Mouse (Mus musculus) intestine, embryonic 14.5 days (tissue): Measurements from ENCODE around the gene Tpst2. TPM values are rescaled to one million over a fixed set of nuclear protein-coding genes. Genes with fewer than 3 reads are reported as not detected.

Source experiments
- ATAC-seq: fragments of 200-750 bp; cut with Nextera tagmentation; replicated peaks from 2 replicates; pipeline ENCODE4 v1.8.0; 2017; ENCODE audit warnings: low read depth, moderate number of reproducible peaks, moderate TSS enrichment, moderate library complexity; ENCODE audit not compliant: low FRiP score, low TSS enrichment
- DNase-seq: peaks from one replicate; pipeline ENCODE4 v3.0.0-alpha.2; 2018; ENCODE audit warnings: low spot score
- H3K27ac ChIP-seq: fragments of 300-500 bp; sonication (generic); 2 replicates; pipeline ENCODE4 v1.5.1; 2014; ENCODE audit warnings: low read depth, mild to moderate bottlenecking, control low read depth
- H3K27me3 ChIP-seq: fragments of 300-500 bp; sonication (generic); replicated peaks from 2 replicates; pipeline ENCODE4 v1.6.1; 2014; ENCODE audit warnings: low read length, control low read depth; ENCODE audit not compliant: control insufficient read depth, insufficient read depth
- H3K36me3 ChIP-seq: fragments of 300-500 bp; sonication (generic); 2 replicates; pipeline ENCODE4 v1.6.1; 2014; ENCODE audit warnings: low read length, control low read depth; ENCODE audit not compliant: control insufficient read depth, insufficient read depth
- H3K4me1 ChIP-seq: fragments of 300-500 bp; sonication (generic); replicated peaks from 2 replicates; pipeline ENCODE4 v1.6.1; 2014; ENCODE audit warnings: low read length, control low read depth, mixed read lengths; ENCODE audit not compliant: control insufficient read depth, insufficient read depth
- H3K4me2 ChIP-seq: fragments of 300-500 bp; sonication (generic); 2 replicates; pipeline ENCODE4 v1.6.1; 2014; ENCODE audit warnings: low read length
- H3K4me3 ChIP-seq: fragments of 300-500 bp; sonication (generic); 2 replicates; pipeline ENCODE4 v1.5.1; 2014; ENCODE audit warnings: low read depth, low read length, control low read depth, mixed read lengths
- H3K9ac ChIP-seq: fragments of 300-500 bp; sonication (generic); 2 replicates; pipeline ENCODE4 v1.6.1; 2014; ENCODE audit warnings: mild to moderate bottlenecking, low read length
- H3K9me3 ChIP-seq: fragments of 300-500 bp; sonication (generic); 2 replicates; pipeline ENCODE4 v1.6.1; 2016; ENCODE audit warnings: low read length, control low read depth; ENCODE audit not compliant: control insufficient read depth
- WGBS: fragments of 180-500 bp; shearing (Covaris S2); extraction: QIAGEN DNeasy Blood & Tissue Kit; methylation state at CpG from one replicate; pipeline ENCODE4 v1.1.7; 2014; 5-methylcytosine and 5-hydroxymethylcytosine counted together
- polyA plus RNA-seq: library from polyadenylated mRNA; unstranded; fragments of >200 nt; fragmentation: Nextera tagmentation; extraction: Ambion mirVana; gene quantifications from 2 replicates; pipeline ENCODE4 v1.2.1, GENCODE M21; 2014

Tpst2 gene
- polyA plus RNA-seq, 1 experiment from 2014 or later, result 40.8 TPM

- ATAC-seq (no peak), DNase-seq (no peak)
- no peak overlapping the region for H3K4me3 ChIP-seq
- H3K4me2 ChIP-seq, result no peak overlapping the region
- no peak overlapping the region for H3K9ac ChIP-seq
- no peaks in the 10 kb centered on the region for H3K4me1 ChIP-seq
- no peaks in the 10 kb centered on the region for H3K9me3 ChIP-seq
- 83% methylated on average over 3 of the region's 3 CpGs for WGBS
- no peak overlapping the region for H3K27ac ChIP-seq
- no peaks in the 10 kb centered on the region for H3K36me3 ChIP-seq
- no peaks in the 10 kb centered on the region for H3K27me3 ChIP-seq
These were observed 15.7 kb upstream of the Tpst2 start for GRCm38 (mm10) chr5:112260818-112261217.

- ATAC-seq (no peak), DNase-seq (no peak)
- H3K27ac ChIP-seq, result no peak overlapping the region
- no peak overlapping the region for H3K4me3 ChIP-seq
- no peaks in the 10 kb centered on the region for H3K4me1 ChIP-seq
- peaks cover 9% of the 10 kb centered on the region for H3K27me3 ChIP-seq
- no peak overlapping the region for H3K4me2 ChIP-seq
- no peak overlapping the region for H3K9ac ChIP-seq
- WGBS, result 82% methylated on average over 7 of the region's 7 CpGs
- no peaks in the 10 kb centered on the region for H3K36me3 ChIP-seq
- no peaks in the 10 kb centered on the region for H3K9me3 ChIP-seq
These were observed 12.4 kb upstream of the Tpst2 start for GRCm38 (mm10) chr5:112264099-112264498.

GRCm38 (mm10) chr5:112265110-112265509, 11.4 kb upstream of the Tpst2 start:
- Histone ChIP-seq H3K9ac (no peak overlapping the region), H3K4me3 (no peak overlapping the region), H3K4me2 (no peak overlapping the region), H3K36me3 (no peaks in the 10 kb centered on the region), H3K9me3 (no peaks in the 10 kb centered on the region), H3K27me3 (peaks cover 11% of the 10 kb centered on the region), H3K27ac (no peak overlapping the region), H3K4me1 (no peaks in the 10 kb centered on the region)
- 83% methylated on average over 5 of the region's 5 CpGs for WGBS
- DNase-seq (no peak), ATAC-seq (no peak)

- whole genome bisulfite sequencing, result 8% methylated on average over 10 of the region's 10 CpGs
- no peak overlapping the region for H3K9ac ChIP-seq
- DNase-seq, result peak; percentile 61
- no peaks in the 10 kb centered on the region for H3K9me3 ChIP-seq
- no peaks in the 10 kb centered on the region for H3K4me1 ChIP-seq
- H3K27me3 ChIP-seq, result peaks cover 11% of the 10 kb centered on the region
- ATAC-seq, result peak; percentile 64; the same call in 1 of the 2 replicates
- H3K4me2 ChIP-seq, result peak overlapping the region; percentile 22; the same call in 1 of the 2 replicates
- H3K36me3 ChIP-seq, result no peaks in the 10 kb centered on the region
- H3K4me3 ChIP-seq, result no peak overlapping the region
- no peak overlapping the region for H3K27ac ChIP-seq
These were observed 11.0 kb upstream of the Tpst2 start for GRCm38 (mm10) chr5:112265515-112265914.

GRCm38 (mm10) chr5:112266011-112266777, 10.3 kb upstream of the Tpst2 start:
- Histone ChIP-seq H3K4me1 (no peaks in the 10 kb centered on the region), H3K27ac (no peak overlapping the region), H3K4me2 (0 out of 2 replicates have a peak overlapping the region, but pooled peaks have one; percentile 22), H3K9ac (no peak overlapping the region), H3K9me3 (no peaks in the 10 kb centered on the region), H3K36me3 (no peaks in the 10 kb centered on the region), H3K27me3 (peaks cover 11% of the 10 kb centered on the region), H3K4me3 (no peak overlapping the region)
- 53% methylated on average over 9 of the region's 9 CpGs for WGBS
- DNase-seq (no peak), ATAC-seq (0 out of 2 replicates have a peak, but pooled peaks have one; percentile 14)

- H3K27ac ChIP-seq, result no peak overlapping the region
- H3K4me2 ChIP-seq, result no peak overlapping the region
- no peak overlapping the region for H3K4me3 ChIP-seq
- H3K27me3 ChIP-seq, result peaks cover 11% of the 10 kb centered on the region
- ATAC-seq (no peak), DNase-seq (no peak)
- H3K4me1 ChIP-seq, result no peaks in the 10 kb centered on the region
- H3K9ac ChIP-seq, result no peak overlapping the region
- no peaks in the 10 kb centered on the region for H3K36me3 ChIP-seq
- no peaks in the 10 kb centered on the region for H3K9me3 ChIP-seq
- WGBS, result 53% methylated on average over 24 of the region's 24 CpGs
These were observed 5.5 kb upstream of the Tpst2 start for GRCm38 (mm10) chr5:112270764-112271541.

- no peak for ATAC-seq
- no peak overlapping the region for H3K9ac ChIP-seq
- H3K4me1 ChIP-seq, result peaks cover 11% of the 10 kb centered on the region
- DNase-seq, result no peak
- H3K4me3 ChIP-seq, result no peak overlapping the region
- H3K27me3 ChIP-seq, result peaks cover 9% of the 10 kb centered on the region; the same call in 1 of the 2 replicates
- no peaks in the 10 kb centered on the region for H3K9me3 ChIP-seq
- H3K36me3 ChIP-seq, result no peaks in the 10 kb centered on the region
- WGBS, result 60% methylated on average over 2 of the region's 2 CpGs
- no peak overlapping the region for H3K4me2 ChIP-seq
- H3K27ac ChIP-seq, result no peak overlapping the region
These were observed 3.6 kb upstream of the Tpst2 start for GRCm38 (mm10) chr5:112272934-112273333.

- DNase-seq (no peak), ATAC-seq (no peak)
- Histone ChIP-seq H3K4me3 (no peak overlapping the region), H3K4me1 (peaks cover 16% of the 10 kb centered on the region), H3K27me3 (peaks cover 4% of the 10 kb centered on the region; the same call in 1 of the 2 replicates), H3K36me3 (no peaks in the 10 kb centered on the region), H3K4me2 (no peak overlapping the region), H3K27ac (no peak overlapping the region), H3K9ac (no peak overlapping the region), H3K9me3 (no peaks in the 10 kb centered on the region)
- WGBS, result 47% methylated on average over 2 of the region's 2 CpGs
These were observed 2.6 kb upstream of the Tpst2 start for GRCm38 (mm10) chr5:112273746-112274463.
